In genomic region chr11:104439703-104440102, GRCm38 (mm10) we compare ENCODE assay signal across 9 mouse cellular contexts. TPM values are rescaled to one million over a fixed set of nuclear protein-coding genes. Genes with fewer than 3 reads are reported as not detected.
DNase-seq lines count a peak whose midpoint lies in the region; ATAC-seq lines count a peak whose summit lies in the region.
"Had no signal": no experiment of that assay in that cellular context is flagged by ENCODE, and none has a peak within 500 bp of the region (broad histone marks: within the 10 kb centered on the region; RNA-seq: fewer than 3 reads in every experiment).

No protein-coding gene starts in this region.

- H3K4me2 ChIP-seq in kidney, embryonic 16.5 days (replicated peaks; ENCODE audit: low read depth, low read length): peak overlapping the region; percentile 42
- peak overlapping the region; percentile 45 for H3K4me2 ChIP-seq in embryonic facial prominence, embryonic 12.5 days (replicated peaks)
- H3K4me2 ChIP-seq in hindbrain, embryonic 15.5 days: peak overlapping the region; percentile 81
- peak overlapping the region; percentile 74 for H3K4me2 ChIP-seq in midbrain, embryonic 15.5 days

- no peaks in the 10 kb centered on the region for H3K27me3 ChIP-seq in kidney, embryonic 16.5 days (ENCODE audit: insufficient read depth, low read length)
- no peaks in the 10 kb centered on the region for H3K27me3 ChIP-seq in embryonic facial prominence, embryonic 12.5 days
- no peaks in the 10 kb centered on the region for H3K27me3 ChIP-seq in hindbrain, embryonic 15.5 days
- H3K27me3 ChIP-seq in midbrain, embryonic 15.5 days (replicated peaks): no peaks in the 10 kb centered on the region

- H3K4me3 ChIP-seq in kidney, embryonic 16.5 days (ENCODE audit: low read length): no peak overlapping the region
- 0 out of 2 replicates have a peak overlapping the region, but pooled peaks have one; percentile 5 for H3K4me3 ChIP-seq in embryonic facial prominence, embryonic 12.5 days
- 0 out of 2 replicates have a peak overlapping the region, but pooled peaks have one; percentile 7 for H3K4me3 ChIP-seq in hindbrain, embryonic 15.5 days
- H3K4me3 ChIP-seq in midbrain, embryonic 15.5 days: peak overlapping the region; percentile 16; the same call in 1 of the 2 replicates

- H3K9me3 ChIP-seq in kidney, embryonic 16.5 days (ENCODE audit: low read length): no peaks in the 10 kb centered on the region
- H3K9me3 ChIP-seq in embryonic facial prominence, embryonic 12.5 days: no peaks in the 10 kb centered on the region
- H3K9me3 ChIP-seq in hindbrain, embryonic 15.5 days: no peaks in the 10 kb centered on the region
- H3K9me3 ChIP-seq in midbrain, embryonic 15.5 days: no peaks in the 10 kb centered on the region

- no peak for DNase-seq in kidney, postnatal 10 days
- DNase-seq in layer of hippocampus, postnatal 36 days: no peak
- no peak for DNase-seq in adipocyte (ENCODE audit: low spot score)
- no peak for DNase-seq in cerebellum, postnatal 4 days (ENCODE audit: low spot score in 2 of 2)
- DNase-seq: cerebellum, adult 9-11 months had no signal

- ATAC-seq in kidney, embryonic 16.5 days (ENCODE audit: low FRiP score, low TSS enrichment): no peak
- no peak for ATAC-seq in embryonic facial prominence, embryonic 12.5 days (ENCODE audit: insufficient number of reproducible peaks, insufficient read depth, low FRiP score, low TSS enrichment)
- no peak for ATAC-seq in hindbrain, embryonic 15.5 days (ENCODE audit: low FRiP score, low read depth)
- ATAC-seq in midbrain, embryonic 15.5 days (replicated peaks): no peak

- WGBS in kidney, embryonic 16.5 days: 48% methylated on average over 2 of the region's 2 CpGs
- WGBS in embryonic facial prominence, embryonic 12.5 days: 60% methylated on average over 2 of the region's 2 CpGs
- 42% methylated on average over 2 of the region's 2 CpGs for WGBS in hindbrain, embryonic 15.5 days
- 42% methylated on average over 2 of the region's 2 CpGs for WGBS in midbrain, embryonic 15.5 days

- H3K9ac ChIP-seq in kidney, embryonic 16.5 days (replicated peaks; ENCODE audit: low read length): no peak overlapping the region
- no peak overlapping the region for H3K9ac ChIP-seq in embryonic facial prominence, embryonic 12.5 days
- no peak overlapping the region for H3K9ac ChIP-seq in hindbrain, embryonic 15.5 days
- H3K9ac ChIP-seq in midbrain, embryonic 15.5 days: no peak overlapping the region

- H3K36me3 ChIP-seq in kidney, embryonic 16.5 days (ENCODE audit: insufficient read depth, low read length): no peaks in the 10 kb centered on the region
- H3K36me3 ChIP-seq in embryonic facial prominence, embryonic 12.5 days: no peaks in the 10 kb centered on the region
- H3K36me3 ChIP-seq in hindbrain, embryonic 15.5 days: no peaks in the 10 kb centered on the region
- no peaks in the 10 kb centered on the region for H3K36me3 ChIP-seq in midbrain, embryonic 15.5 days (replicated peaks)

- peaks cover 22% of the 10 kb centered on the region for H3K4me1 ChIP-seq in kidney, embryonic 16.5 days (ENCODE audit: insufficient read depth, low read length)
- H3K4me1 ChIP-seq in embryonic facial prominence, embryonic 12.5 days: peaks cover 6% of the 10 kb centered on the region; the same call in 1 of the 2 replicates
- peaks cover 34% of the 10 kb centered on the region for H3K4me1 ChIP-seq in hindbrain, embryonic 15.5 days (replicated peaks)
- H3K4me1 ChIP-seq in midbrain, embryonic 15.5 days: peaks cover 35% of the 10 kb centered on the region

- no peak overlapping the region for H3K27ac ChIP-seq in kidney, embryonic 16.5 days (ENCODE audit: low read length)
- H3K27ac ChIP-seq in embryonic facial prominence, embryonic 12.5 days: no peak overlapping the region
- H3K27ac ChIP-seq in hindbrain, embryonic 15.5 days (replicated peaks): no peak overlapping the region
- no peak overlapping the region for H3K27ac ChIP-seq in midbrain, embryonic 15.5 days

RNA-seq across cellular contexts. Expression of gene Kansl1, which starts 29.0 kb away (rescaled TPM):
- polyA plus RNA-seq in kidney, embryonic 16.5 days (2015; fragmentation: Nextera tagmentation; extraction: Ambion mirVana): 22.5 and 27.1 TPM in 2 replicates
- 29.7 and 33.3 TPM in 2 replicates for polyA plus RNA-seq in embryonic facial prominence, embryonic 12.5 days (2016; fragmentation: Nextera tagmentation; extraction: Ambion mirVana)
- 26.0 and 29.0 TPM in 2 replicates for polyA plus RNA-seq in hindbrain, embryonic 15.5 days (2015; fragmentation: Nextera tagmentation; extraction: Ambion mirVana)
- 31.0 and 31.1 TPM in 2 replicates for polyA plus RNA-seq in midbrain, embryonic 15.5 days (2015; fragmentation: Nextera tagmentation; extraction: Ambion mirVana)
- 10 to 100 TPM; 68.0 to 71.7 TPM for total RNA-seq in layer of hippocampus, postnatal 36 days (2021)
